Mouse (Mus musculus) c-Kit-positive CD71-positive TER-119-negative erythroid progenitor cells, embryonic 14.5 days (primary cell): Measurements from ENCODE around the gene Eefsec.
A peak's percentile ranks its signal among the peaks of the same experiment; 100 is the strongest.

Experiments
- DNase-seq: peaks from one replicate; pipeline ENCODE4 v3.0.0-alpha.2; 2013; ENCODE audit warnings: low read depth

Eefsec gene

DNA sequence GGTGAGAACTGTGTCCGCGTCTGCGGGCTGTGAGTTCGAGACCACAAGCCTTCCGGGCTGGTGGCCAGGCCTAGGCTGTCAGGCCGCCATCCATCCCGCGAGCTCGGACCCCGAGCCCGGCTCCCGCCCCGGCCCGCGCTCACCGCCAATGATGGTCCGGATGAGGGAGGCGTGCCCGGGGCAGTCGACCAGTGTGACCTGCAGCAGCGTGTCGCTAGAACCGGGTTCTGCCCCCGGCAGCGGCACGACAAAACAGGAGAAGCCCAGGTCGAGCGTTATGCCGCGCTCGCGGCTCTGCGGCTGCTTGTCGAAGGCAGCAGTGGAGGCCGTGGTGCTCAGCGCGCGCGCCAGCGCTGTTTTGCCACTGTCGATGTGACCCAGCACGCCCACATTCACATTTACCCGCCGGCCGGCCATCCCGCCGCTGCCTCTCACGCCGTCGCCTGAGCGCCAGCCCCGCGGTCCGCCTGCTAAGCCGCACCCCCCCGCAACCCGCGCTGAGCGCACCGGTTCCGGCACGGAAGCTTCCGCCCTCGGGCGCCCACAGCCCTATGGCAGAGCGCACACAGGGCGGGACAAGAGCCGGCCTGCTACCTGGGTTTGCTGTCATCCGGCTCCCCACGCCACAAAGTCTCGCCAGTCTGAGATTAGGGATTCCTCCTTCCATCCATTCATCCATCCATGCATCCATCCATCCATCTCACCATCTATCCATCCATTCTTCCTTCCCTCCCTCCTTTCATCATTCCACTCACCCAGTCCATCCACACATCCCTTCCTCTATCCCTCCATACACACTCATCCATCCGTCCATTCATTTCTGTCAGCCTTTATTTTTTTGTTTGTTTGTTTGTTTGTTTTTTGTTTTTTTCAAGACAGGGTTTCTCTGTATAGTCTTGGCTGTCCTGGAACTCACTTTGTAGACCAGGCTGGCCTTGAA lies at the start of gene Eefsec:
TSS of gene Eefsec (minus strand) at position 477 of the 940 bp plus-strand sequence.
- peak; percentile 68 for DNase-seq

DNA sequence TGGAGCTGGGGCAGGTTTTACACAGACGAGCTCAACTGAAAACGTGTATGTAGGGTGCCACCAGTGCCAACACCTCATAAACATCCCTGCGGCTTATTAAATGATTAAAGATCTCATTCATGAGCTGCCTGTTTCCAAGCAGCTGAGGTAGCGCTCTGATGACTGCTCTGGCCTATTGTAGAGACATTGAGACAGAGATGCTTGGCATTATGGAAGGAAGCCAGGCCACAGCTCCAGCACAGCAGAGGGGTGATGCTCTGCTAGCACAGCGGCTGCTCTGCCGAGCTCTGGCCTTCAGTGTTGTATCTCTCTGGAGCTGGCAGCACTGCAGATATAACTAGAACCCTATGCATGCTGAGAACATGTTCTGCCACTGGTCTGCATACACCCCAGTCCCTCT lies 47.4 kb upstream of the Eefsec start:
- no peak for DNase-seq

DNA sequence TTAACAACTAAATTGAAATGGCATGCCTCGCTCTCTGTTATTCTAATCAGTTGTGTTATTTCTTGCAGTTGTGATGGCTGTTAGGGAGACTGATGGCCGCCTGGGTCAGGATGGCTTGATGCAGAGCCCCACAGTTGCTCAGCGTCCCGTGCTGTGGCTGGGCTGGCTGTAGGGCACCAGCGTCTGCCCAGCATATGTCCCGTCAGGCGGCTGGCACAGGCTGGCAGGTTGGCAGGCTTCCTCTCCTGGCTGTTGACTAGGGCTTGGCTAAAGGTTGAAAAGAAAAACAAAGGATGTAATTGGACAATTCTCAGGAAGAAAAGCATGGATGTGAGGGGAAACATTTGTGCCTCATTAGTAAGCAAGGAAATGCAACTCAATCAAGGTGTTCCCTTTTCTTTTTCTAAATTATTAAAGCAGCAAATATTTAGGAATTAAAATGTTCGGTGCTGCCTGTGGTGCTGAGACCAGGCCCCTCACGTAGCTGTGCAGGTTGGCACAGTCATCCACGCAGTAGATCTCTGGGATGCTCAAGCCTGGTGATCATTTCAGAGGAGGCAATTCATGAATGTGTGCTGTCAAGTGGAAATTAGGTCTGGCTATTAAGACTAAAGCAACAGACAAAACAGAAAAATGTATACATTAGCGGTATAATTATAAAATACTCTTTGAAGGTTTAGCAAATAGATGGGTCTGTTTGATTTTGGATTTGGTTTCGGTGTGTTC lies 44.5 kb upstream of the Eefsec start:
- DNase-seq = no peak

DNA sequence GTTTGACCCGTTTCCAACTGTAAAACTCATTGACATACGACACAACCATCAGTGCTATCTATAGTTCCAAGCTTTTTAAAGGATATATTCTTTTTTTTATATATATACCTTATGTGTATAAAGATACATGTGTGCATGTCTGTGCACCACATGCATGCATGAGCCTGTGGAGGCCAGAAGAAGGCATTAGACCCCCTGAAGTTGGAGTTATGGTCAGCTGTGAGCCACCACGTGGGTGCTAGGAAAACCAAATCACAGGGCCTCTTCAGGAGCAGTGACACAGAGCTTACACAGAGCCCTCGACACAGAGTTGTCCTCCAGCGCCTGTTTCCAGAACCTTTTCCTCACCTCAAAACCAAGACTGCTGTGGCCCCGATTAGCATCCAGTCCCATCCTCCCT lies 43.5 kb upstream of the Eefsec start:
- no peak for DNase-seq

DNA sequence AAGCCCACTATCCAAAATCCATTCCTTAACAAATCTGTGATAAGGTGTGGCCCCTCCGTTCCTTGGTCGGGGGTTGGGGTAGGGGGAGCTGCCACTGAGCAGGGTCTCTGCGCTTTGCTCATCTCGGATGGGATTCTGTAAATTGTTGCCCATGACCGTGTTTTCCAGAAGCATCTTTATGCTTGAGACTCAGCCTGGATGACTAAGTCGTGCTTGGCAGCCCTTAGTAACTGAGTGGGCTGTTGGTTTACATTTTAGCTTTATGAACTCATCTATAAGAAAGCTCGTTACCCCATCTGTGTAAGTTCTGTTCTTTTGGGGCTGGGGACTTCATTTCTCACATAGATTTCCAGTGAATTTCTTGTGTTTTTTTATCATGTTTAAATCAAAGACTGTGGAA lies 42.7 kb upstream of the Eefsec start:
- no peak for DNase-seq

DNA sequence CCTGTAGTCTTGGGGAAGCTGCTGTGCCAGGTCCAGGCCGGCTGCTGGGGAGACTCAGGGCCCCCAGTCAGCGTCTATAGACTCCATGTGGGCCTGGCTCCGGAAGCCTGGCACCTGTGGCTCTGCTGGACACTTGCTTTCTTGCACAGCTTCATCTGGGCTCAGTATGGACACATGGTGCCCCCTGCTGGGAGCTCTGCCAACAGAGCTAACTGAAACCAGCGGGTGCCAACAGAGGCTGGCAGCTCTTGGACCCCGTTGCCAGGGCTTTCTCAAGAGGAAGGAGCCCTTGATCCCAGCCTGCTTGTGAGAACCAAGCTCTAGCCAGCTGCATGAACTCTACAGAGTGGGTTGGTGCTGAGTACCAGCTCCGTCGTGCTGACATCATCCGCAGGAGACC lies 40.6 kb upstream of the Eefsec start:
- DNase-seq = no peak

DNA sequence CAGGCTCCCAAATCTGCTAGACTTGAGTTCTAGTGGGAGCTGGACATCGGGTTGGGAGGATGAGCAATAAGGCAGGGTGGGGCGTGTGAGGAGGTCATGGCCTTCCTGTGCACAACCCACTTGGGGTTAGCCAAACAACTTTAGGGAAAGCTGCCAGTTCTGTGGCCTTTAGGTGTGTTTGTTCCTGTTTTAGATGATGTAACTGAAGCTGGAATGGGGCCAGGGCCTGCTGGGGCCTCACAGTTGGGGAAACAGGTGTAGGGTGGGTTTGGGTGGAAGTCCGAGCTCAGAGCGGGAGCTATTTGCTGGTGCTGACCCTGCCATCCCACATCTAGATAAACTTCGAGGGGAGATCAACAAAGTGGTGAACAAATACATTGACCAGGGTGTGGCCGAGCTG lies 39.0 kb upstream of the Eefsec start:
- no peak for DNase-seq

DNA sequence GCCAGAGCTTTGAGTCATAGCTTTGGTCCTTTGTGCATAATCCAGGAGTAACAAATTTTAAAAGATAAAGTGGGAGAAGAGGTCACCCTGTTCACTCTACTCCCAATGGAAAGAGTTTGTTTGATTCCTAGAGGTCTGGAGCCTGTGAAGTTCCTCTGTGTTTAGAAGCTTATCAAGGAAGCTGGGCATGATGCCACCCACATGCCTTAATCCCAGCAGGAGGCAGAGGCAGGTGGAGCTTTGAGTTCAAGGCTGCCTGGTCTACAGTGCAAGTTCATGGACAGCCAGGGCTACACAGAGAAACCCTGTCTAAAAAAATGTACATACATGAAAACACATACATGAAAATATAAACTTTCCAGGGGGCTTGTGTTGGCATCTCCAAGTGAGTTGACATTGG lies 37.6 kb upstream of the Eefsec start:
- no peak for DNase-seq

- no peak for DNase-seq
Measured at GRCm38 (mm10) chr6:88483111-88483510, 36.8 kb upstream of the Eefsec start.

DNA sequence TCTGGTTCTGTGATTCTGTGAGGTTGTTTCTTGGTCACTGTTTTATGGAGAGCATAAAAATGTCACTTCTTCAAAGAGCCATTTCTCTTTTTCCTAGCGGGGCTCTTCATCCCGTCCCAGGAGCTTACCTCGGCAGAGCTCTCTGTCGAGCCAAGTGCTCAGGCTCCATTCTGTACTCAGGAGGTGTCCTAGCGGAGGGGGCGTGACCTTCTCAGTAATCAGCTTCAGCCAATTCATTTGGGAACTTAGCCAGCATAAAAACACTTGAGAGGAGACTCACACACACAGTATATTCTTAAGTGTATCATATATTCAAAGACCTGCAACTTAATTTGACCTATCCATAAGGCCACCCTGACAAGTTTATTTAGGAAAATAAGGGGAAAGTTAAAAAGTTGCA lies 34.1 kb upstream of the Eefsec start:
- no peak for DNase-seq

DNA sequence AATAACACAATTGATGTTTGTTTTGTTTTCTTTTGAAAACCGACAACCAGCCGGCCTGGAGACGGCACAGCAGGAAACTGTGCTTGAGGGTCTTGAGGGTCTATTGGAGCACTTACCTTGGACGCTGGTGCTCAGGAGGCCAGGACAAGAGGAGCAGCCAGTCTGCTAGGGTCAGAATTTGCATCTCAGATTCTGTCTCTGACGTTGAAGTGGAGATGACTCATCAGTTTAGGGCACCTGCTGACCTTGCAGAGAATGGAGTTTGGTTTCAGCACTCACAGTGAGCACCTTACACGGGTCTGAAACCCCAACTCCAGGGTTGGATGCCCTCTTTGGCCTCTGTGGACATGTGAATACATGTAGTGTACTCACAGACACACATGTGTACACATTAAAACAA lies 23.5 kb upstream of the Eefsec start:
- no peak for DNase-seq

DNA sequence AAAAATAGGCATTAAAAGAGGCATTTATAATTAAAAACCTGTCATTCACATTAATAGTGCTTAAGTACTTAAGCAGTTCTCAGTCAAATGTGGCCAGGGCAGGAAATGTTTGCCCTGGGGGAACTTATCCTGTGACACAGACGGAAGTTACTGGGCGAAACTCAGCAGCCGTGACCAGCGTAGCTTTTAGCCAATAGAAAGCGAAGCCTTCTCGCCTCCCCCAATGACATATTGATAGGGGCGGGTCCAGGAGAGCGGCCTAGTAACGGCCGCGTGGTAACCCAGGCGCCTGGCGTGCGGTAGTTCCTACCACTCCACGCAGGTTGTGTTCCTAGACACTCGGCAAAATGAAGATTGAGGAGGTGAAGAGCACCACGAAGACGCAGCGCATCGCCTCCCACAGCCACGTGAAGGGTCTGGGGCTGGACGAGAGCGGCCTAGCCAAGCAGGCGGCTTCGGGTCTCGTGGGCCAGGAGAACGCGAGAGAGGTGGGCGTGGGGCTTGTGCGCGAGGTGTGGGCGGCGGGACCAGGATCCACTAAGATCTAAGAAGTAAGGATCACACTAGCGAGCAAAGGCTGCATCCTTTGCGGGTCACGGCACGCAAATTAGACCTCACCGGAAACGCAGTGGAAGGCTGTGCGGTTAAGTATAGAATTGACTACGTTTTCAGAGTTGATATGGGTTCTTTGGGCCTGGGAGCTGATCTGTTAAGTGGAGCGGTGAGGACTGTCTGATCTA lies 19.0 kb upstream of the Eefsec start, which contains the start of gene Ruvbl1:
TSS of gene Ruvbl1 (plus strand) at position 229 of the 740 bp plus-strand sequence.
- peak; percentile 94 for DNase-seq

DNA sequence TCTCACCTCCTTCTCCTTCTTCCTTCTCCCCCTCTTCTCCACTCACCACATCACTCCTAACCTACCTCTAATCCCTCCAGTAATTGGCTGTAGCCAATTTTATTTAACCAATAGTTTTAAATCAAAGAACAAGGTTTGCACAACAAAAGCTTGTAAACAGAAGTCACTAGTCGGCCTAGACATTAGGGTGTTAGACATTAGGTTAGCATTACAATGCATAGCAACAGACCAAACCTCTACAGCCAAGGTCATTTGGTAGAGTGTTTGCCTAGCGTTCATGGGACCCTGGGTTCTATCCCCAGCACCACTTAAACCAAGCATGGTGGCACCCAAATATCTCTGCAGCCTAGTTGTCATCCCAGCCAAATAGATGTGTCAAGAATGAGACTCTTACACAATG lies 8.2 kb upstream of the Eefsec start:
- DNase-seq = no peak

DNA sequence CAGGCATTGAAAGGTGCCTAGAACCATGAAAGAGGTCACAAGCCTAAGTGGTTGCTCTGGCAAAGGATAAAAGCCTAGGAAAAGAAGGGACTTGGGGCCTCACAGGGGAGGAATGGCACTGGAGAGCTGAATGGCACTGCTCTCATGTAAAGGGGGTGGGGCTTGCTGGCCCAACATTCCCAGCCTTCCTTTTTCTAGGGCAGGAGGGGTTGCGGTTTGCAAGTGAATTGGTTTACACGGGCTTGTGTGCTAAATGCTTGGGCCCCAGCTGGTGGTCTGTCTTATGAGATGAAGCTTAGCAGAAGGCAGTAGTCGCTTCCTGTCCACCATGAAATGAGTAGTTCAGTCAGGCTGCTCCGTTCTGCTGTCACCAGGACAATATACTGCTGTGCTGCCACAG lies 1.1 kb upstream of the Eefsec start:
- no peak for DNase-seq

DNA sequence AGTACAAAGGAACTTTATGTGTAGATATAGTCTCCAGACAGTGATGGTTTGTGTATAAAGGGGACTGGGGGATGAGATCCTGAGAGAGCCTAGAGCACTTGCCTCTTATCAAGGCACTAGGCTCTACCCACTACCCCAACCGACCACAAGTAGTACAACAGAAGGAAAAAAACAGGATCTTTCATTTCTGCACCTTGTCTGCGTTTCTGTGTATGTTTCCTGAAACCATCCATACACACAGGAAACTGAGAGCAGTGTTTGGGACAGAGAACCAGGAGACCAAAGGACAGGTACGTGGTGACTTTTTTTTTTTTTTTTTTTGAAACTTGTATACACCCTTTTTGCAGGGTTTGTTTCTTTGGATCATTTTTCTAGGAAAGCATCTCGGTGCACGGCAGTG lies 678 bp downstream of the Eefsec start:
- DNase-seq = peak; percentile 29

- DNase-seq = no peak
Measured at GRCm38 (mm10) chr6:88444076-88444750, 2.1 kb downstream of the Eefsec start.

- DNase-seq = no peak
Measured at GRCm38 (mm10) chr6:88443446-88443845, 2.9 kb downstream of the Eefsec start.

DNA sequence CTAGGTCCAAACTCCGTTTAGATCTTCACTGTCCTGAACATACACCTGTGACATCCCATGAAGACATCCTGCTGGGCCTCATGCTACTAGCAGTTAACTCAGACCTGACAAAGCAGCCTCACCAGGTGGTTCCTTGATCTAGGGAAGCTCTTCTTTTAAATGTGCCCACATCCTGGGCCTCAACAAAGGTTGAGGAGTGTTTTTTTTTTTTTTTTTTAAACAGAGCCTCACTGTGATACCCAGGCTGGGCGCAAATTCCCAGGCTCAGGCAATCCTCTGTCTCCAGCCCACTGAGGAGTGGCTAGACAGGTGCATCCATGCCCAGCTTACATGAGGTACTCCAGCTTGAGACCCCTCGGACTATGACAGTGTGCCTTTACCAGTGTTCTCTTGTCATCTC lies 3.8 kb downstream of the Eefsec start:
- no peak for DNase-seq

DNA sequence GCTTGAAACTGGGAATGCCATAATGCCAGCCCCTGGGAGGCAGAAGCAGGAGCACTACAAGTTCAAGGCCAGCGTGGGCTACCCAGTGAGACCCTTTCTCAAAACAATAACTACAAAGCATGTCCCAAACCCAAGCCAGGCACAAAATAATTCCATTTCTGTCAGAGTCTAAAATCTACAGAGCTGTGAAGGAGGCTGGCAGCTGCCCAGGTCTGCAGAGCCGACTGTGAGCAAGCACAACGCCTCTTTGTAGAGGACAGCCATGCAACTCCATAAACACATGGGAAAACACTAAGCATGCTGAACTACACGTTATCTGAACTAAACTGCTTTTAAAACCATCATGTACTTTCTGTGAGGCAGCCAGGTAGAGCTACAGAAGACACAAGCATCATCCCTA lies 7.3 kb downstream of the Eefsec start:
- no peak for DNase-seq

GRCm38 (mm10) chr6:88435609-88436008 lies 10.7 kb downstream of the Eefsec start:
- no peak for DNase-seq

GRCm38 (mm10) chr6:88431202-88431601 lies 15.1 kb downstream of the Eefsec start:
- DNase-seq = peak; percentile 29
